Mouse (Mus musculus): ENCODE data around the gene Mast1.

- TF ChIP-seq CTCF (conservative IDR thresholded peaks at IDR 0.05 in 1 of 2, IDR thresholded peaks at IDR 0.05 in 1 of 2; ENCODE audit: low read depth in 2 of 2, low read length in 2 of 2) (no peak), EP300 (IDR thresholded peaks at IDR 0.05; ENCODE audit: low read length) (no peak), MXI1 (IDR thresholded peaks at IDR 0.05; ENCODE audit: low read depth, low read length) (no peak), GABPA (IDR thresholded peaks at IDR 0.05; ENCODE audit: insufficient replicate concordance, low read depth, low read length) (no peak), ZMIZ1 (IDR thresholded peaks at IDR 0.05; ENCODE audit: low read depth, low read length) (no peak), CHD1 (IDR thresholded peaks at IDR 0.05; ENCODE audit: low read depth, low read length) (no peak), POLR2A (IDR thresholded peaks at IDR 0.05; ENCODE audit: low read depth, low read length) (no peak), MAZ (IDR thresholded peaks at IDR 0.05; ENCODE audit: low read depth, low read length) (no peak), NELFE (IDR thresholded peaks at IDR 0.05; ENCODE audit: low read depth, low read length) (no peak), MYC (IDR thresholded peaks at IDR 0.05; ENCODE audit: low read depth, low read length) (no peak)
Measured at GRCm38 (mm10) chr8:84959811-84960210, 22.7 kb upstream of the Mast1 start.

Measured in CH12.LX (cell line).